Mouse (Mus musculus) spleen, postnatal 10 days (tissue): ENCODE results near the gene Nlrp4c.
"Not testable (repeated sequence)": the region's sequence is repeated elsewhere in the genome, so short reads cannot be mapped to it uniquely, and the experiment has no call there.

ENCODE experiments used
- DNase-seq, 2 experiments: peaks; one replicate each; pipeline ENCODE4 v3.0.0; 2021 to 2022; ENCODE audit warnings: low spot score in 2 of 2

Nlrp4c gene

DNA sequence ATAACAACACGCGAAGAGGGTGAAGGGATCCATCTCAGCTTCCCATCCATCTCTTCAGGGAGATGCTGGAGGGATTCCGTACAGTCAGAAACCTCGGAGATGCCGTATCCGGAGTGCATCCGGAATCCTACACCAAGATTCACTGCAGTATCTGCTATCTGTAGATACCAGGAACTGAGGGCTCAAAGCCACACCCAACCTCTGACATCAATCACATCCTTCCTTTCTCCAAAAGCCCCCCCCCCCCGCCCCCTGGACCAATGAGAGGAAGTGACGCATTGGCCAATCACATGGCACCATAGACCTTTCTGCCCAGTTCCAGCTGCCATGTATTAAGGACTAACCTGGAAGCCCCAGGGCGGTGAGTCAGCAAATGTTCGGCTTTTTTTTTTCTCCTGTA, at the start of gene Nlrp4c:
Gene Nlrp4c, plus strand, starts transcription at position 301 of the 400 bp plus-strand sequence.
- no peak for DNase-seq

GRCm38 (mm10) chr7:6010910-6011309, 34.1 kb upstream of the Nlrp4c start, which contains the start of gene Vmn1r65:
Gene Vmn1r65, minus strand, starts transcription at chr7:6011010.
- DNase-seq, result no peak

DNA sequence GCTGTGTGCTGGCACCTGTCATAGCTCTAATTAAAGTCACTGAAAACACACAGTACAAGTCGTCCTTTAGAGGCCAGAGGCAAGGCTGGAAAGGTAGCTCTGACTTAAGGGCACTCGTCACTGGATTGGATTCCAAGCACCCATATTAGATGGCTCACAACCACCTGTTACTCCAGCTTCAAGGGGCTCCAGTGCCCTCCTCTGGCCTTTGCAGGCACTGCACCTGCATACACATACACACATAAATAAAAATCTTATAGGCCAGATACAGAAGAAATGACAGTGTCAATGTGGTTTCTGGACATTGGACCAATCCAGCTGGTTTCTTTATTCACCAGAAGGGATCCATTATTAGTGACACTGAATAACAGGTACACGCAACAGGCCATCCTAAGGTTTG, 74.5 kb downstream of the Nlrp4c start:
- DNase-seq, result no peak

DNA sequence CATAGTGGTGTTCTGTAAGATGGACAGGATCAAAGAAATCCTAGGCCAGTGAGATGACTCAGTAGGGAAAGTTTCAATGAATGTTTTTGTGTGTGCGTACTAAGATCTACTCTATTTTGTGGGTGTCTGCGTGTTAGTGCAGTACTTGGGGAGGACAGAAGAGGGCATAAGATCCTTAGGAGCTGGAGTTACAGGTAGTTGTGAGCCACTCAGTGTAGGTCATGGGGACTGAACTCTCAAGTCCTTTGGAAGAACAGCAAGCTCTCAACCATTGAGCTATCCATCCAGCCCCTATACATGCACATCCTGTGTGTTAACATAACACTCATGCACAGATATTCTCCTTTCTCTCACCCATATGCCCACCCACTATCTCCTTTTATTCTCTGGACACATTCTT, 75.1 kb downstream of the Nlrp4c start:
- not testable (repeated sequence) for DNase-seq

GRCm38 (mm10) chr7:6121128-6121527, 76.2 kb downstream of the Nlrp4c start:
- DNase-seq, result not testable (repeated sequence)

DNA sequence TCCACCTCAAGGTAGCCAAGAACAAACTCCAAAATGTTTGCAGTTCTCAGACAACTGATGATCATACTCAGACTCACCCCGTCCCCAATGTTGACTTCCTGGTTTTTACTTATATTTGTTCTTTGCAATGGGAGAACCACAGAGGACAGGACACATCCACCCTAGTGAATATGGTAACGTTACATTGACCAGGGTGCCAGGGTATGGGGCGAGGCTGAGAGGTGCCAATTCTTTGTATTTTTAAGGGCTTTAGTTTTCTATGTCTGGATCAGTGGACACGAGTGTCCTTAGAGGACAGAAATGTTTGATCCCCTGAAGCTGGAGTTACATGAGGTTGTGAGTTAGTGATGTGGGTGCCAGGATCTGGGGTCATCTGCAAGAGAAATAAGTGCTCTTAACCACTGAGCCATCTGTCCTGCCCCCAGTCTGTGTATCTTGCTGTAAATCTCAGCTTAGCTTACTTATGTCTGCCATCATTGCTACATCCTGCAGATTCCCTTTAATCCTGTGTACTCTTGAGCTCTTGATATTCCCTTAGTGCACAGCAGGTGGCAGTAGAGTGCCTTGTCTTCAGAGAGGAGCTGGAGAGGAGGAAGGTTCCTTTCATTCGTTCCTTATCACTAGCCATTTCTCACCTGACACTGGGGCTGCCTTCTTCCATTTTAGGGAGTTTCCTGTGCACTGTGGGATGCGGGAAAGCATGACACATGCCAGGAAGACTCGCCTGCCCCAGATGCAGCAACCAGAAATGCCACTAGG, 81.9 kb downstream of the Nlrp4c start:
- DNase-seq, result peak; percentile 55 to 80

DNA sequence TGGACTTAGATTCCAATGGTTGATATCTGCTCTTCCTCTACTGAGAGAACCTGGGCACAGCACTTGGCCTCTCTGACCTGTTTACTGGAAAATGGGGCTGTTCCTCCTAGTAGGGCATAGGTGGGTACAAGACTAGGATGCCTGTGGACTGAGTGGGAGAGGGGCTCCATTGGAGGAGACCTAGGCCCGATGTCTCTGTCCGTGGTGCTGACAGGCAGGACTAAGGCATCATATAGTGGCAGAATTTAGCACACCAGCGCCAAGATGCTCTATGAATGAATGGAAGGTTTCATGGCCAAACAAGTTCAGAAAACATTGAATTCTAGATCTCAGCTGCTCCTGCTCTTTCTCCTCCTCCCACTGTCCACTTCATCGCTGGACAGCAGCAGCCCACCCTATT, 85.4 kb downstream of the Nlrp4c start:
- no peak for DNase-seq

- DNase-seq, result no peak
Measured at GRCm38 (mm10) chr7:6132646-6133045, 87.7 kb downstream of the Nlrp4c start.

DNA sequence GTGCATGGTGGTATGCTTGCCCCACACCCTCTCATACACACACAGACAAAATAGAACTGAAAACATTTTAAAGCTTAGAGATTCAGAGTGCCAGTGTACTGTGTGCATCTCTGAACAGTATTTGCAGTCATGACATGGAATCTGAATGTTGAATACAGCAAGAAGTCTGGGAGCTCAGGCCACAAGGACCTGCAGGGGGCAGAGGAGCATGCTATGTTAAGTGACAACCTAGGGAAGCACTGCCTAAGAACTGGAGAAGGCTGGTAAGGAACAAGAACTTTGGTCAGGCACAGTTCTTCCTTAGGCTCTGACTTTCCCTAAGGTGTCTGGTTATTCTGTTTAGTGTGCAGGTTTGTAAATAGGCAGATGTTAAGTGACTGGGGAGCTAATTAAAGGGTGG, 91.5 kb downstream of the Nlrp4c start:
- no peak for DNase-seq

DNA sequence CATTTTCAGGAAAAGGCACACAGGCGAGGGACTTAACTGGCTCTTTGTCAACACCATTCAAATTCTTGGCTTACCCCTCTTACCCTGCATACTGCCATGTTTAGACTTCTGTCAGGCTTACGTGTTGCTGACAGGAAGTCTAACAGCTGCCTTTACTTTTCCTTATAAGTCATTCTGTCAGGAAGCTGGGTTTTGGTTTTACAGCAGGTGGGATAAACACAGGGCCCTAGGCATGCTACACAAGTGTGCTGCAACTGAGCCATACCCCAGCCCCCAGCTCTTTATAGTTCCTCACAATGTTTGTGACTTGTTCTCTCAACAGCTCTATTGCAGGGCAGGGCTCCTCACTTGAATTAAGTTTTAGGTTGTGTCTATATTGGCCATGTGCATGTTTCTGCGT, 94.3 kb downstream of the Nlrp4c start:
- DNase-seq, result no peak

DNA sequence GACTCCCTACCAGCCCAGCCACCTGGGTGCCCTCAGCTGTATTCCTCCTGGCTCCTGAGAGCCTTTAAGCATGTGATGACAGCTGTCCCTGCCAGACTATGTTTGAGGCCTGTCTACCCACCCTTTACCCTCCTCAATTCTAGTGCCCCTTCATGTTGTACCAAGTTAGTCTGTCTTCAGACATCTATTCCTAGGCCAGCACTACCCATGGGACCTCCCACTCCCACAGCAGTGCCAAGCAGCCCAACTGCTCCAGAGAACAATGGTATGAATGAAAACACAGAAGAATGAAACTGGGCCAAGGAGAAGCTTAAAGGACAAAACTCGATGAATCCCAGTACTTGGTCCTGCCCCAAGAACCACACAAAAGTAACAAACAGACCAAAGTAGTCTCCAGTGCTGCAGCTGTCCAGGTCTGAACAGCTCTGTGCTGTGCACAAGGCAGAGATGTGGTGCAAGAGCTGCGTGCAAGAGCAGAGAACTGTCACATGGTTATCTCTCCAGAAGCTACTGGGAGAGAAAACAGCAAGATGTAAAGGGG, 99.1 kb downstream of the Nlrp4c start:
- no peak for DNase-seq

DNA sequence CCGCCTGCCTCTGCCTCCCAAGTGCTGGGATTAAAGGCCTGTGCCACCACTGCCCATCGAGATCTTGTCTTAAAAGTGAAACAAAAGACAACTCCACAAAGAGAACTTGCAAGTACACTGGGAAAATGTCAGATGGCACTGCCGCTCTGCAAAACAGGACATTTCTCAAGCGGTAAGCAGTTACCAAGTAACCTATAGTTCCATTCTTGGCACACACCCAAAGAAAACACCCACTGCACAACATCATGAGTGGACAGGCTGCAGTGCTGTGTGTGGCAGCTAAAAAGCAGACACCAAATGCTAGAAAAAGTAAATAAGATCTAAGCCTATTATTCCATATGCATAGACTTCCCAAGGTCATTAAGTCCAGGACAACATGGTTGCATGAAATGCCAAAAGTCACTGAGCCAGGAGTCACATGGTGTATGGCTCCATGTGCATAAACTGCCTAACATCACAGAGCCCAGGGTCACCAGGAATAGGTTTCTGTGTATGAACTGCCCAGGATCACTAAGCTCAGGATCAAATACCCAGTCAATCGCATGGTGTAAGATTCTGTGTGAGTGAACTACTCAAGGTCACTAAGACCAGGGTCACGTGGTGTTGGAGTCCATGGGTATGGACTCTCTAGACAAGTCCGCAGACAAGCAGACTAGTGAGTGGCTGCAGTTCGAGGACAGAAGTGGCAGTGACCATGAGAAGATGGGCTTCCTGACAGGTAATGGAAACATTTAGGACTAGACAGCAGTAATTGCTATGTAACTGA, 100.6 kb downstream of the Nlrp4c start:
- no peak for DNase-seq

- DNase-seq, result no peak
Measured at GRCm38 (mm10) chr7:6146194-6146981, 101.4 kb downstream of the Nlrp4c start.

DNA sequence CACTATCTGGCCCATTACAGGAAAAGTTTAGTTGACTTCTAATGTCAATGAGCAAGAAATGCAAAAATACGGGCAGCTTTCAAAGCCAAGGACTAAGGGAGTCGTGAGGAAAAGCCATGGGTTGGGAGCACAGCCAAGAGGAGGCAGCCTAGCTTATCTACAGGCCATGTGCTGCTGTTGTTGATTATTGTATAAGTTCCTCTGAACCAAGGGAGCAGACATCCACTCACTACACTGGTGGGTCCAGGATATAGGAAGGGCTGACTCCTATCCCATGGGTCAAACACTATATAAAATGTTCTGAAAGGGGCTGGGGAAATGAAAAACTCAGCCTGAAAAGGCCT, 102.0 kb downstream of the Nlrp4c start:
- no peak for DNase-seq

DNA sequence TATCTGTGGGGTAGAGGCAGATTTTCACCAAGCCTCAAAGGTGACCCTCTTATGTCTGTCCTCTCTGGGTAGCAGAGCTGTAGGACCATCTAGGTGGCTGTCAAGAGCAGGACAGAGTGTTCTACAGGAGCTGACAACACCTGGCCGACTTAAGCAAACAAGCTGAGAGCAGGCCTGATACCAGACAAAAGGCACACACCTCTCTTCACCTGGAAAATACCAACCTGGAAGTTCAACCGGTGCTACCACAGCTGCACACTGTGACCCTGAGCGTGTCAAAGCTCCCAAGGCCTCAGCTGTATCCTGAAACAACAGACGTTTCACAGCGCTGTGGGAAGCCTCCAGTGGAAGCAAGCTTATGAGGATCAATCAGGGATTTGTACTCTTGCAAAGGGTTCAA, 102.7 kb downstream of the Nlrp4c start:
- DNase-seq, result no peak

DNA sequence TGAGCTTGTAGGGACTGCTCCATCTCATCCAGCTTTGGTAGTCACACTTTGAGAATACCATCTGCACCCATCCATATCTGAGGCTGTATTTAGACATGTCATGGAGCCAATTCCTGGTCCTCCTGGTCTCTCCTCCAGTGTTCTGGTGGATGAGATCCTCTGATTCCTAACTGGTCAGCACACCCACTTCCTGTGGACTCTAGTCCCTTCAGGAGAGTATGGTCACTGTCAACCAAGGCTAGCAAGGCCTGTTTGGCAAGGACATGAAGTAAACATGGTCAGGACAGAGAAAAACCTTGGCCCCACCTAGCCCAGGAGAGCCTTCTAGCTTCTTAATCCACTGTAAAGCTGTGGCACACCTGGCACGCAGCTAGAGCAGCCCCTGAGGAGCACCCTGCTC, 106.3 kb downstream of the Nlrp4c start:
- DNase-seq, result no peak

- no peak for DNase-seq
Measured at GRCm38 (mm10) chr7:6152036-6152435, 107.1 kb downstream of the Nlrp4c start.

- no peak for DNase-seq
Measured at GRCm38 (mm10) chr7:6153131-6153530, 108.2 kb downstream of the Nlrp4c start.

GRCm38 (mm10) chr7:6154164-6154563, 109.2 kb downstream of the Nlrp4c start:
- DNase-seq, result no peak
